Mouse (Mus musculus): ENCODE results near the gene Filip1l.

DNA sequence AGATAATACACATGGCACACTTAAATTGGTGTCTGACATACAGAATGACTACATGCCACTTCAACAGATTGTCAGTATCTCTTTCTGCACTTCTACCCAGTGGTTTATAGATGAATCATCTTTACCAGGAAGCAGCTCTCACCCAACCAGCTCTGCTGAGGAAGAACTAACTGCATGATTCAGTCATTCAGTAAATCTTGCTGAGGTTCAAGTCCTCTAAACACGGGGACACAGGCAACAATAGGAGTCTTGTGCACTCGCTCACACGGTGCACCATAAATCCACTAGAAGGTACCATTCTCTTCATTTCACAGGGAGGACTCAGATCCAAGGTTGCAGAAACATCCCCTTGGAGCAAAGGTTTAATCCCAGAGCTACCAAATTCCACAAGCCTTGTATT is 148.0 kb downstream of the Filip1l start:
- TF ChIP-seq CTCF (conservative IDR thresholded peaks at IDR 0.05; ENCODE audit: insufficient read depth, insufficient read length, low read depth, low read length) (no peak), POLR2A (IDR thresholded peaks at IDR 0.05; ENCODE audit: low read depth, low read length) (no peak)

Data from kidney, adult 2 months (tissue).